Mouse (Mus musculus): ENCODE results near the gene Heg1.

DNA sequence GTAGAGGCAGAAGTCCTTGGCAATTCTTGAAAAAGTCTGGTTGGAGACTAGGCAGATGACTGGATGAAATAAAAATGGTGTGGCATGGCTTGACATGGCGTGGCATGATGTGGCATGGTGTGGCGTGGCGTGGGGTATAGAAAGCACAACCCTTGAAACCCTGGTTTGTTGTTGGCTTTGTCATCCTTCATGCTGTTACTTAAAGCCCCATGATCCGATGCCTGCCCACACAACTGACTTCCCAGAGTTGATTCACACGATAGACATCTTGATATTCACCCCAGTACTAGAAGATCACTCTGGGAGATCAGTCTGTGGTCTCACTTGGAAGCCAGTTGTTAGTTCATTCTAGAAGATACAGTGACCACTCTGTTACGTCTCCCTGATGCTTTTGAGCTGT lies 93.4 kb downstream of the Heg1 start:
- TF ChIP-seq CTCF (IDR thresholded peaks at IDR 0.05; ENCODE audit: borderline replicate concordance, extremely low read depth, insufficient read depth, insufficient read length) (no peak), POLR2A (IDR thresholded peaks at IDR 0.05; ENCODE audit: borderline replicate concordance, extremely low read depth, insufficient read depth, insufficient read length, poor library complexity, severe bottlenecking) (no peak)
